Mouse (Mus musculus) bone marrow, adult 2 months (tissue): ENCODE results near the gene Gm20518.

Source experiments
- CTCF ChIP-seq: fragments of 200-500 bp; IDR thresholded peaks from 2 replicates; pipeline ENCODE4 v1.5.1; 2011; ENCODE audit warnings: low read length, control low read depth; ENCODE audit not compliant: control insufficient read depth, insufficient read depth
- POLR2A ChIP-seq: fragments of 200-500 bp; IDR thresholded peaks from 2 replicates; pipeline ENCODE4 v1.6.1; 2011; ENCODE audit warnings: low read depth, mild to moderate bottlenecking, control low read depth, low read length, borderline replicate concordance; ENCODE audit not compliant: control insufficient read depth

DNA sequence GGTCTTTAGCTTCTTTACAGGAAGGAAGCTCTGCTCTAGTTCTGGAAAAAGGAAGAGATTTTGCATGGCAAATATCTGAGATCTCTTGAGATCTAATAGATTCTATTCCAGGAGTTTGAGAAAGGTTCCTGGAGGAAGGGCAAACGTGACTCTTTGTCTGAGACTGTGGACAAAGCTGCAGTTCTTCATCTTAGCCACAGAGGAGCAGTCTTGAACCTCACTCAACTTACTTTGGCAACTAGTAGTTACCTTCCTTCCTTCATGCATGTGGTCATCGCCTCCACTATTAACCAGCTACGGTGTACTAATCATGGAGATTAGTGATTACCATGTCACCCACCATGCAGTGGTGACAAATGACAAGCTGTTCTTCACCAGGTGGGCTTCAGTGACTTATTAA lies 106.1 kb downstream of the Gm20518 start:
- no peak for TF ChIP-seq POLR2A
- no peak for TF ChIP-seq CTCF
